Mouse (Mus musculus): ENCODE data around the gene Fan1. TPM values are rescaled to one million over a fixed set of nuclear protein-coding genes. Genes with fewer than 3 reads are reported as not detected.

Gene Fan1
- total RNA-seq, 2 experiments from 2014 or later = 8.4 to 9.6 TPM

DNA sequence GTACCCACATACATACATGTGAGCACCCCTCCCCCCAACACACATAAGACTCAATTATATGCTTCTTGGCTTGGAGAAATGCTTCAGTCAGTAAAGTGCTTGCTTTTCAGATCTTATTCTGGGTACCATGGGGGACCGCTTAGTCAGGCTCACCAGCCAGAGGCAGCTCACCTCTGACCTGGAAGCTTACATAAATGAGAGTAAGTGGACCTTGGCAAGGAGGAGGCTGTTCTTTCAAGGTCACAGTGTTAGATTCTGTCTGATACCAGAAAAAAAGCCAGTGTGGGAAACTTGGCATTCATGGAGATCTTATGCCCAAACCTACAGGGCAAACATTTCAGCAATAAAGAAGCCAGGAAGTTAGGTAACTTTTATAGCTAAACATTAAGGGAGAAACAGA, 26.1 kb downstream of the Fan1 start:
- intact Hi-C loops (cut with DNase I) = no loop called here
- no peak for DNase-seq

DNA sequence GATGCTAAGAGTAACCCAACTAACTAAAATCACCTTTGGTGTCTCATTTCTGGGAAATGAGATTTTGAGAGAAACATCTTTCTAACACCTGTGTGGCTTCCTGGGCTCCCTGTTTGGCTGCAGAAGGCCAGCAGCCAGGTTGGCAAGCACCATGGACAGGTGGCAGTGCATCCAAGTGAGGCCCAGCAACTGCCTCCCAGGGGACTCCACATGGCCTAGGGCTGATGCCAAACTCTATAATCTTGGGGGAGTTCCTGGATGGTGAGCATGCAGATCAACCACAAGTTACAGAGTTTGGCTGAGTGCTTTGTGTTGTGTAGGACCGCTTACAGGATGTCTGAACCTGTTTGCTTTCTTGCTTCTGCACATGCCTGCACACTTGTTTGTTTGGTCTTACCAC, 41.2 kb downstream of the Fan1 start:
- peak; percentile 43 for DNase-seq
- intact Hi-C loops (cut with DNase I) = no loop called here

DNA sequence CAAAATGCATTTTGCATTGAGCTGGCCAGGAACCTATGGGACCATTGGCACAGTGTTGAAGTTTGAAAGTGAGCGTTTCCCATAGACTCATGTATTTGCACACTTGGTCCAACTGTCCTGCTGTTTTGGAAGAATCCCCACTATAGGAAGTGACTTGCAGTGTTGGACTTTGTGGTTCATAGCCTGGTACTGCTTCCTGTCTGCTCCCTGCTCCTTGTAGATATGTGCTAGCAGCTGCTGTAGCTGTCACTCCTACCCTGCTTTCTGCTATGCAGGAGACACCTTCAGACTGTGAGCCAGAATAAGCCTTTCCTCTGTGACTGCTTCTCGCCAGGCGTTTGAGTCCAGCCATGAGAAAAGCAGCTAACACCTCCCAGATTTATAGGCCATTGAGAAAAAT, 42.6 kb downstream of the Fan1 start:
- intact Hi-C loops (cut with DNase I) = no loop called here

DNA sequence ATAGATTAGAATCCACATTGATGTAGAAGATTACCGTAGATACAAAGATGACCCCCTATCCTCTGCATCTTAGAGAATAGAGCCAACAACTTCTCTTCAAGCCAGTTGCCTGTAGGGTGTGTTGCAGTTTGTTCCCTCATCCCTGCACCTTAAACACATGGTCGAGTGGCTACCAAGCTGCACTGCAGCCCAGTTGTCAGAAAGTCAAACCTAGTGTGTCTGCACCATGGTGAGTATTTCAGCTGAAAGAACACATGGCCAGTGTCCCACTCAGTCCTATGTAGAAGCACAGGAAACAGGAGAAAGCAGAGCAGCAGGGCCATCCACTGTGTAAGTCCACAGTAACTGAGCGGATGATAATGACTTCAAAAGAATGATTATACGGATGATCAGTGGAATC, 46.4 kb downstream of the Fan1 start:
- no peak for DNase-seq
- intact Hi-C loops (cut with DNase I) = loop anchor here (10.0 kb wide), 1 partner anchor 163 kb away; no protein-coding TSS in a partner anchor

More for the DNA sequence above, 42.6 kb downstream of the Fan1 start:
- no peak for DNase-seq

DNA sequence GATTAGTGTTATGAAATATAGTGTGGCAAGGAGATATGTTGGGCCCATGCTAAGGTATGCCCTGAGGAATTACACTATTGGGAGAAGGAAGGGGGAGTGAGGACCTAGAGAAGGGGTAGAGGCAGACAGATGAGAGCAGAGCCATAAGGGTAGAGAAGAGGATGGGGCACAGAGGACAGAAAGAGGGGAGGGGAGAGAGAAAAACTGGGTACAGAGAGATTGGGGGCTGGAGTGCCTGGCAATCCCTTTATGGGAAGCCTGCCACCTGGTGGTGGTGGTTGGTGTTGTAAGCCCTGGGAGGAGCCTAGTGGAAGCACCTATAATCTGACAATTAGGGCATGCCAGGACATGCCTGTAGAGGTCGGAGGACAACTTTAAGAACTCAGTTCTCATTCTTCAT, 47.0 kb downstream of the Fan1 start:
- DNase-seq = peak; percentile 87
- intact Hi-C loops (cut with DNase I) = loop anchor here (10.0 kb wide), 1 partner anchor 162 kb away; no protein-coding TSS in a partner anchor

DNA sequence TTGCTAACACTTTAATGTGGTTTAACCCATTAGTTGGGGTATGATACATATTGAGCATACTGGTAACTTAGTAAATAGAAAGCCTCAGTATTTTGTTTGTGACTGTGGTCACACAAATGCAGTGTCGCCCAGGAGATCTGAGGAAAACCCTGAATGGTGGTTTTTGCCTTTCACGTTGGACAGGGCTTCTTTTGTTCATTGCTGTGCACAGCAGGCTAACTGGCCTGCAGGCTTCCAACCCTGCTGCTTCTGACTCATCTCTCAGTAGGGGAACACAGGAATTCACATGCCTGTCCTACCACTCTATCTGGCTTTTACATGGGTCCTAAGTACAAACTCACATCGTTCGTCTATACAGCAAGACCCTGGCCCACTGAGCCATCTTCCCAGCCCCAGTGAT, 52.2 kb downstream of the Fan1 start:
- no peak for DNase-seq
- intact Hi-C loops (cut with DNase I) = loop anchor here (10.0 kb wide), 1 partner anchor 157 kb away; no protein-coding TSS in a partner anchor

DNA sequence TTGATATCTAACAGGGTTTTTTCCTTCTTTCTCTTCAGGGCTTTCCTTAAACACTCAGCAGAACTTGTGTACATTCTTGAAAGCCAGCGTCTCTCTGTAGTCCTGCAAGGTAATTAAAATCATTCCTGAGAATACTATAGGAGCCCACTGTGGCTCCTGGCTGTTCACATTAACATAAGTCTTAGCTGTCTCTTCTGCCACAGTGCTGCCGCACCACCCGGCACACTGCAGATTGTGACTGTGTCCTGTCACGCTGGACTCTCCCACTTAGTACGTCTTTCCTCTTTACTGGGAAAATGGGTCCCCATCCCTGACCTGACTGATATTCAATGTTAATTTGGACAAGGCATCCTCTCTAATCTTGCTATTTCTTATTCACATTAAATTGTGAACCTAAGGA, 52.8 kb downstream of the Fan1 start:
- no peak for DNase-seq
- intact Hi-C loops (cut with DNase I) = loop anchor here (10.0 kb wide), 1 partner anchor 156 kb away; no protein-coding TSS in a partner anchor

DNA sequence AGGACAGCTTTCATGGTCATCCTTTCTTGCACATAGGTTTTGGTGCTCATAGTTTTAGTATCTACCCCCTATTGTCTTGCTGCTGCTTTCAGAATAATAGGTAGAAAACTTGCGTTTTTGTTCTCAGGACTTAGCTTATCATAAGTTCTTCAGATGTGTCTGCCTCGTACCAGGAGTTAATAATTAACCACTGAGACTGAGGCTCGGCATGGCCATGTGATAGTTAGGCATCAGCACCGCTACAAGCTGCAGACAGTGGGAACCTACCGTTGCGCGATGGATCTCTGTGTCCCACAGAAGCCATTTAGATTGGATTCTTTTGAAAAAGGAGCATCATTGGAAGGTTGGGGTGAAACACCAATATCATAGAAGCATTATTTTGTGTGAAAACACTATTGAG, 61.1 kb downstream of the Fan1 start:
- intact Hi-C loops (cut with DNase I) = no loop called here
- DNase-seq = no peak

DNA sequence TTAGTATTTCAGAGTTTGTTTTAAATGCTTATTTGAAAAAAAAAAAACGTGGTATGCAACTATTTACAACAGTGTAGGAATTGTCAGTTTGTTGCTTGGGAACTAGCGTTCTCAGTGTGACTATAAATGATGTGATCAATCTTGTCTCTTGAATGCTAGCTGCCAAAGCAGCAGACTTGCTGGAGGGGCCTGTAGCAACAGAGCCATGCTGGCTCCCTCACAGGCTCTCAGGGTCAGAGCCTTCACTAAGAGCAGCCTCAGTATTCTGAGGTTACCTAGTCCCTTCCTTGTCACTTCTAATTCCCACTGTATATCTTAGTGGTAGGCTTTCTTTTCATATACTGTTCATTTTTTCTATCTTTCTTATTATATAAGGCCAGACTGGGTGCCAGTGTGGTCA, 63.1 kb downstream of the Fan1 start:
- intact Hi-C loops (cut with DNase I) = no loop called here

DNA sequence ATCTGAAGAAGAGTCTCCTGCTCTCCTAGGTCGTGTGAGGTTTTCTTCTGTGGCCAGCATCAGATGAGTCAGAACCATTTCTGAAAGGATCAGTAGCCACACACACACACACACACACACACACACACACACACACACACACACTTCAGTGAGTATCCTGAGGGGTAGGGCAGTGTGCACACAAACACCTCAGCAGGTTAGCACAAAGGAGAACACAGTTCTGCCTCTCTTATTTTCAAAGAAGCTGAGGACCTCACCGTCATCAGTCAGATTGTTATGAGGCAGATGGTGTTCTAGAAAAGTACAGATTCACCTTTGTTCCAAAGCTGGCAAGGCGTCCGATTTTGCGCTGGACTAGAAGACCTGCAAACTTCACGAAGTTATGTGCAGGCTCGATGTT, 63.7 kb downstream of the Fan1 start:
- no peak for DNase-seq
- intact Hi-C loops (cut with DNase I) = no loop called here

More for the DNA sequence above, 63.1 kb downstream of the Fan1 start:
- DNase-seq = no peak

Other genes with a start within 250 kb of the Fan1 start
- under 1 TPM; 0.10 to 0.77 TPM for gene Trpm1, start 220.3 kb downstream of the Fan1 start, total RNA-seq (2021)
- 10 to 100 TPM; 10.5 to 11.8 TPM for gene Mtmr10, start 86.4 kb downstream of the Fan1 start, total RNA-seq (2021)
- gene Mphosph10, start 18.2 kb upstream of the Fan1 start, total RNA-seq (2021) = 10 to 100 TPM; 15.0 to 17.9 TPM
- 10 to 100 TPM; 21.4 to 25.6 TPM for gene Mcee, start 18.5 kb upstream of the Fan1 start, total RNA-seq (2021)
- 100 to 1,000 TPM; 204 to 211 TPM for gene Apba2, start 127.6 kb upstream of the Fan1 start, total RNA-seq (2021)

All from left cerebral cortex, postnatal 4 days (tissue).